Mouse (Mus musculus): ENCODE results near the gene Erg28.

GRCm38 (mm10) chr12:85829866-85830265 lies 5.5 kb upstream of the Erg28 start:
- no peak for TF ChIP-seq POLR2A (IDR thresholded peaks at IDR 0.05; ENCODE audit: borderline replicate concordance, extremely low read depth, insufficient read depth, insufficient read length, poor library complexity, severe bottlenecking)
- no peak for TF ChIP-seq CTCF (IDR thresholded peaks at IDR 0.05; ENCODE audit: borderline replicate concordance, extremely low read depth, insufficient read depth, insufficient read length)
